Mouse (Mus musculus) adrenal gland, postnatal 25 days (tissue): Measurements from ENCODE around the gene Cdx4. TPM values are rescaled to one million over a fixed set of nuclear protein-coding genes. Genes with fewer than 3 reads are reported as not detected.

Experiments used
- DNase-seq: peaks from one replicate; pipeline ENCODE4 v3.0.0; 2021; ENCODE audit warnings: mixed read lengths
- long read RNA-seq: library from polyadenylated mRNA; stranded (forward); transcript quantifications from one replicate; pipeline ENCODE4 v2.0.0, GENCODE M21; 2021
- total RNA-seq: library from RNA; stranded (reverse); gene quantifications from 2 replicates; pipeline ENCODE4 v1.2.3, GENCODE M21; 2021

Gene Cdx4
- total RNA-seq: not detected in 2 replicates
- long read RNA-seq: 0 reads

DNA sequence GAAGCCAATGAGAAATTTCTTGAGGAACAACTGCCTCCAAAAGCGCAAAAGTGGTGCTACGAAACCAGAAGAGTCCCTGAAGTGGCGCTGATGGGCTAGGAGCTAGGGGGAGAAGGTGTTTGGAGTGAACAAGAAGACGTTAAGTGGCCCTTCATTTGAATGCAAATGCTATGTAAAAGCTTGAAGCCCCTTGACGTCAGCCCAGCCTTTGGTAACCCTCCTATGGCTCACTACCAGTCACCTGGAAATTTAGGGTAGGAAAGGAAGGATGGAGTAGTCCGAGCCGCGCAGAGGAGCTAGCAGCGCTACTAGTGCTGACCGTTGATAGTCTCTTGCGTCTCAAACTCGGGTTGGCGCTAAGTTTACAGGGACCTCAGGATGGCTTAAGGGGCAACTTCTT is at the start of gene Cdx4:
Gene Cdx4, plus strand, starts transcription at position 253 of the 400 bp plus-strand sequence.
- DNase-seq: no peak

GRCm38 (mm10) chrX:103274325-103274724 is 46.9 kb upstream of the Cdx4 start:
- no peak for DNase-seq

DNA sequence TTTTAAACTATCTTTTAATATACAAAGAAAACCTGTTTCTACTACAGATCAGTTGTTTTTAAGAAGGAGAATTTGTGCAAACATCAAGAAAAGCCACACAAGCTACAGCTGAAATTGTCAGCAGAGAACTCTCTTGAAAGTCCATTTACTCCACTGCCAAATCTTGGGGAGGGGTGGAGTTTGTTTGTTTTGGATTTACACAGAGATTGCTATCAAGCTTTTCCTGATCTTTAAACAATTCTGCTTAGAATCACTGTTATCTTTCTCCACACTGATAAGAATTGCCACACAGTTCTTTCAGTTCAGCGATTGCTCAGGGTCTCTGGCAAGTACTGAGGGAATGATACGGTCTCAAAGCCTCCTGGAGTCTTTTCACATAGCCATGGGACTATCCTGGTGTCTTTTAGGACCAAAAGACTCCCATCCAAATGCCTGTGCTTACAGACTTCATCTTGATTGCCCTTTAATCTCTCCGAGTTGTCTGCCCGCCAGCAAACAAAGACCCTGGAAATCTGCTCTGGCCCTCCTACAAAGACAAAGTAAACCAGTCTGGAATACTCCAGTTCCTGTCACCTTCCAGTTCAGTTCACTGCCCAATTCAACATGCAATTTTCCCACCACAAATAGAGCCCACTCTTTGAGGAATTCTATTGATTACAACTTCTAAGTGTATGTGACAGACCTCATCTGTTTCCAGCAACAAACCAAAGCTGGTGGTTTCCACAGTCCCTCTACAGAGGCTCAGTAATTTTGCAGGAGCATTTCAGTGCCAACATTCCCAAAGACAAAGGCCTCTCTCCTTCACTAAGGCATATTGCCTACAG is 34.1 kb upstream of the Cdx4 start:
- no peak for DNase-seq

GRCm38 (mm10) chrX:103287846-103288377 is 33.3 kb upstream of the Cdx4 start:
- no peak for DNase-seq

DNA sequence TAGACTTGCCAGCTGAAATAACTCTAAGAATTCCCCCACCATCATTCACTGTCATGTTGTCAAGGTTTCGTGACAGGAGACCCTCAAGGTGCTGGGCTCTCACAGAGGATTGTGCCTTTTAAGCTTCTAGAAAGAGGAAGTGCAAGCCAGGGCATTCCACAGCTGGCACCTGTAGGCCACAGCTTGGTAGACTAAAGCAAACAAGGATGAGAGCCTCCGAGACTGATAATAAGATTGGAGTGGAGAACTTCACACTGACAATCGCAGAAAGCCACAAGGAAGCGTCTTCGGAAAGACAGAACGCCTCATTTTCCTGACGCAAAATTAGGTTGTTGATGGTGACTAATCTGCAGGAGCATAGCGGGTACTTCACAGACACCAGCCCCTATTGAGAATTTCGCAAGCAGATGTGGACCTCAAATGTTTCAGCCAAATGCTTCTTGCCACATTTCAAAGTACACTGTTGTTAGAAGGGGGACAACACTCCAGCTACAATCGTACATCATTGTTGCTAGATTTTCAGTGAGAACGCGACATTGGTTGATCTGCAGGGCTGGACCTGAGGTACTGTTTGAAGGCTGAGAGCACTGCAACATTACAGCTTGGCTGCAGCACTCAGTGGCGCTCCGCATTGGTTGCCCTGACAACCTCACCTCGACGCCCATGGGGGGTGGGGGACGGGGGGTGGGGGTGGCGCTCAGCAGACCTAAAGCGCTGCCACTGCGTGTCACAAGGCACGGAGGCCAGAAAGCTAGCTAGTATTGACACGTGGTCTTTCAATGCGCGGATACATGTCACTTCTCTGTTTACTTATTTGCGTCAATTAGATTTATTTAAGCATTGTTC is 32.5 kb upstream of the Cdx4 start:
- DNase-seq: no peak

DNA sequence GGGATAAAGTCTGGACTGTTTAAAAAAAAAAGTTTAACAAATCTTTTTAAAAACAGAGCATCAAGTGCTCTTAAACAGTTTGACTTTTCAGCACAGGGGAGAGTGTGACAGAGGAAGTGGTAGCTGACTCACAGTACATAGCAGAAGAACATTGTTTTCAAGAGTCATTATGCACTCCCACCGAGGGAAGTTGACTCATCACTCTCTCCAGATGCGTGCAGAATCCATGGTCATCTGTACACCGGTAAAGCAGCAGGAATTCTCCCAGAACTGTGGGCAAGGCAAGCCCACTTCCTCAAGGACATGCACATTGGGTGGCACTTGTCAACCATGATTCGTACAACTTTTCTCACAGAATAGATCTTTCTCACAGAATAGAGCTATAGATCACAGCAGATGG is 22.3 kb upstream of the Cdx4 start:
- no peak for DNase-seq

GRCm38 (mm10) chrX:103308262-103308661 is 12.9 kb upstream of the Cdx4 start:
- DNase-seq: no peak

GRCm38 (mm10) chrX:103311723-103312122 is 9.5 kb upstream of the Cdx4 start:
- no peak for DNase-seq

DNA sequence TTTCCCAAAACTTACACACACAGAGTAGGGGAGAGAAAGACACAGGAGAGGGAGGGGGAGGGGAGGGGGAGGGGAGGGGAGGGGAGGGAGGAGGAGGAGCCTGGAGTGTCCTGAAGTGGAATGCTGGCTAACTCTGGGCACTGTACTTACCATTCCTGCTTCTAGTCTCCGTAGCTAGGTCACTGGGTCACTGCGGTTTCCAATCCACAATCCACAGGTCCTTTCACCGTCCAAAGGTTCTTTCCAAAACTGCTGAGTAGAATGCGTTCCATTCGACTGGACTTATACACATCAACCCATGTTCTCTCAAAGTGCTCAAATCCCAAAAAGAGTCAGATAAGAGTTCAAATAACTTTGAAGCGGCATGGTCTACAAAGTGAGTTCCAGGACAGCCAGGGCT is 7.1 kb upstream of the Cdx4 start:
- no peak for DNase-seq

GRCm38 (mm10) chrX:103325900-103326299 is 4.7 kb downstream of the Cdx4 start:
- DNase-seq: no peak

DNA sequence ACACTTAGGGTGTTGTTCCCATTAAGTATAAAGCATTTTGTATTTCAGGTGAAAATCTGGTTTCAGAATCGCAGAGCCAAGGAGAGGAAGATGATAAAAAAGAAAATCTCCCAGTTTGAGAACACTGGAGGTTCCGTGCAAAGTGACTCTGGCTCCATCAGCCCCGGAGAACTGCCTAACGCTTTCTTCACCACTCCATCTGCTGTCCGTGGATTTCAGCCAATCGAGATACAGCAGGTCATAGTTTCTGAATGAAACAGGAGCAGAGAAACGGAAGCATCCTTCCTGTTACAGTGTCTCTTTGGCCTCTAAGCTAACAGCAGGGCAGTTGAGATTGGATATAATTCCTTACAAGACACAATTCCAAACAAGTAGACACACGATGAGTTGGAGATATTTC is 8.2 kb downstream of the Cdx4 start:
- no peak for DNase-seq

GRCm38 (mm10) chrX:103331125-103331858 is 10.1 kb downstream of the Cdx4 start:
- no peak for DNase-seq

DNA sequence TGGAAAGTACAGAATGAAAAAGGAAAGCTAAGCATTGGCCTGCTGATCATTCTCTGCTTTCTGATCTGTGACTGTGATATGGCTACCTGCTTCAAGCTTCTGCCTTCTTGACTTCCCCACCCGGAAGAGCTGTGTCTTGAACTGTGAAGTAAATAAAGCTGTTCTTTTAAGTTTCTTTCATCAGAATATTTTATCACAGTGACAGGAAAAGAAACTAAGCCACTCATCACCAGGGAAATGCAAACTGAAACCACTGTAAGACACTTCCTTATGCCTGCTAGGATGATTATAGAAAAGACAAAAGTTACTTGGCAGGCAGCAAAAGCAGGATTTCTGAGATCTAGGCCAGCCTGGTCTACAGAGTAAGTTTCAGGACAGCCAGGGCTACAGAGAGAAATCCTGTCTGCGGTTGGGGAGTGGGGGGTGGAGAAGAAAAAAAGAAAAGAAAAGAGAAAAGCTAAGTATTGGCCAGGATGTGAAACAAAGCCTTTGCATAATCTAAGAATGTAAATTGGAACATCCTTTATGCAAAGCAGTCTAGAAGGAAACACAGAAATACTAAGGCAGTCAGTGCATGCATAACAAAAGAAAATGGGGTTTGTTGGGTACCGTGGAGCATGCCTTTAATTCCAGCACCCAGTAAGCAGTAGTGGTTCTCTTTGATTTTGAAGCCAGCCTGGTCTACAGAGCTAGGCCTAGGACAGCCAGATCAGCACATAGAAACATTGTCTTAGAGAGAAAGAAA is 20.3 kb downstream of the Cdx4 start:
- no peak for DNase-seq

- no peak for DNase-seq
Observed at GRCm38 (mm10) chrX:103355784-103356183, 34.6 kb downstream of the Cdx4 start.

DNA sequence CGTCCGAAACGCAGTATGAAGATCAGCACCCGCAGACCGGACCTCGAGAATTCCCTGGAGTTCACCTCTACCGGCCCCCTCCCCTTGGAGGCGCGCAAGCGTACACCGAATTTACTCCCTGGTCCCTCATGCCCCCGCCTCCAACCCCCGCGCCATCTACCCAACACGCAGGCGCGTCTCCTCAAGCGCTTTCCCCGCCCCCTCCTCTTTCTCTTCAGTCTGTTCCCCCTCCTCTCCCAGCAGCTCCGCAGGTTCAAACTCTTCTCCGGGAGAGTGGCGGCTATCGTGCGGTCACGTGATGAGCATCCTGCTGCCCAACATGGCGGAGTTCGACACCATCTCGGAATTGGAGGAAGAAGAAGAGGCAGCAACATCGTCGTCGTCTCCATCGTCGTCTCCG is 35.1 kb downstream of the Cdx4 start, which contains the start of gene Chic1:
Gene Chic1, plus strand, starts transcription at position 190 of the 400 bp plus-strand sequence.
- peak; percentile 75 for DNase-seq

DNA sequence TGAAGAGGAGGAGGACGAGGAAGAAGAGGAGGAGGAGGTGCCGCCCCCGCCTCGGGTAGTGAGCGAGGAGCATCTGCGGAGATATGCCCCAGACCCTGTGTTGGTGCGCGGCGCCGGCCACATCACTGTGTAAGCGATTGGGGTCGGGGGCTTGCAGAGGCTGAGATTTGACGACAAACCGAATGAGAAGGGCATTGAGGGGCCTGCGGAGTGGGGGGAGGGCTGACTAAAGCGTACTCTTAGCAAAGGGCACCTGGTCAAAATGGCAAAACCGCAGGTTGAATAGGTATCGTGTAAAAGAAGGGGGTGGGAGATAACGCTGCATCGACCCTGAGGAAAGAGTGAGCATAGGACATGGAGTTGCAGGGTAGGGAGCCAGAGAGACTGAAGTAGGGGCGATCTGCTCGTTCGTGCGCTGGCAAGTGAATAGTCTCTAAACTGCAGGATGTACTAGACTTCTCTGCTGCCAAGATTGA is 35.6 kb downstream of the Cdx4 start:
- DNase-seq: peak; percentile 12

DNA sequence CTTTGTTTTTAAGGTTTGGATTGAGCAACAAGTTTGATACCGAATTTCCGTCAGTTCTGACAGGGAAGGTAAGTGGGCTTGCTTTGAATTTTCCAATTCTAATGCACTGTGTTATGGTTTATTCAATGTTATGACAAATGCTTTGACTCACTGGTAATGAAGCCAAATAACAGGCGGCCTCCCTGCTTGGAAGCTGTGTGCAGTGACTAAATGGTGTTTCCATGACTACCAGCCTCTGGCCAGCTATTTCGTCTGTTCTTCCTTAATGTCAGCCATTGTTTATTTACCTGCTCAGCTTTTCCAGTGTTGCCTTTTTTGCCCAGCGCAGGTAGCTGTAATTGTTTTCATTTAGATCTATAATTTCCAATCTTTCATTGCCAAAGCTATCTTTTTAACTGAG is 45.0 kb downstream of the Cdx4 start:
- DNase-seq: peak; percentile 2

DNA sequence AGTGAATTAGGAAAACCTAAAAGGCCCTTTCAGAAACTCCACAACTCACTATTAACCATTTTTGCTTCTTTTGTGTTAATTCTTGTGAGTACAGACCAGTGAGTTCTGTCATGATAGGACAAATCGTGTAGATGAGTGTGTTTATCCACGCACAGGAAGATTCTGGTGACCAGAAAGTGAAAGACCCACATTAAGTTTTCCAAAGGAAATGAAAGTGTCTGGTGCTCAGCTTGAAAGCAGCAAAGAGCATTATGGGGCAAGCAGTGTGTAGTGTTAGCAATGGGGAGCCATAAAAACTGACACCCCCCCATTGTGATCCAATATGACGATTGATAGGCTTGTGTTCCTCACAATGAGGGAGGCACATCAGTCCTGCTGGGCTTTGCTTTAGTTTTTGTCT is 47.5 kb downstream of the Cdx4 start:
- no peak for DNase-seq

DNA sequence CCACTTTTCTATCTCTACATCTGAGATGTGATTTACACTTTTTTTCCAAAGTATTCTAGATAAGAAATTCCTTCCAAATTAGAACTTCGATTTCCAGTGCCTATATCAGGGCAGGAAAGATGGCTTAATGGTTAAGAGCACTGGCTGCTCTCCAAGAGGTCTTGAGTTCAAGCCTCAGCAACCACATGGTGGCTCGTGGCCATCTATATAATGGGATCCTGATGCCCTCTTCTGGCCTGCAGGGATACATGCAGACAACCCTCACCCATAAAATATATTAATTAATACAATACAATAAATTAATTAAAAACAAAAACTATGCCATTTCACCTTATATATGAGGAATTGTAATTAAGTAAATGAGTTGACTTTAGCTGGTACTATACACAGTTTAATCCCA is 50.0 kb downstream of the Cdx4 start:
- no peak for DNase-seq

DNA sequence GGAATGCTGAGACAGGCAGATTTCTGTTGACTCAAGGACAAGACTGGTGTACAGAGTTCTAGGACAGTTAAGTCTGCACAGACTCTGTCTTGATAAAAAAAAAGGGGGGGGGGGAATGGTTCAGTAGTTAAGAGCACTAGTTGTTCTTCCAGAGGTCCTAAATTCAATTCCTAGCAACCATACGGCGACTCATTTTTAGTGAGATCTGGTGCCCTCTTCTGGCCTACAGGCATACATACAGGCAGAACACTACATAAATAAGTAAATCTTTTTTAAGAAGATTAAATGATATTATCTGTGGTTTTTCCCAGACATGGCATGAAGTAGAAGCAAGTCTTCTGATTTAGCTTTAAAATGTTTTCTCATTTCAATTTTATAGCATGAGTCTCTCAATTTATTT is 50.4 kb downstream of the Cdx4 start:
- no peak for DNase-seq

DNA sequence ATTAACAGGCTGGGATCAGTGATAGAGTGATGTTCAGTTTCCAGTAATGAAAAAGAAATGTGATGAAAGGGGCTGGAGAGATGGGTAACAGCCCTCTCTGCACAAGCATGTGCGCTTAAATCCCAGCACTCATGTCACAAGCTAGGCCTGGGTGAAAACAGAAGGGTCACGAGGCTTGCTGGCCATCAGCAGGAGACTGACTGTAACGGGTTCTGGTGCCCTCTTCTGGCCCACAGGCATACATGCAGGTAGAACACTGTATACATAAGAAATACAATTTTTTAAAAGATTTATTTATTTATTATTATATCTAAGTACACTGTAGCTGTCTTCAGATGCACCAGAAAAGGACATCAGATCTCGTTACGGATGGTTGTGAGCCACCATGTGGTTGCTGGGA is 53.1 kb downstream of the Cdx4 start:
- peak; percentile 2 for DNase-seq
